Mouse (Mus musculus) lung, adult 2 months (tissue): ENCODE data around the gene Lrrc74a. TPM values are rescaled to one million over a fixed set of nuclear protein-coding genes. Genes with fewer than 3 reads are reported as not detected.

Experiments
- DNase-seq: peaks from one replicate; pipeline ENCODE4 v3.0.0; 2022
- H3K4me1 ChIP-seq: fragments of 200-500 bp; 2 replicates; pipeline ENCODE4 v1.6.1; 2011; ENCODE audit warnings: low read length; ENCODE audit not compliant: control insufficient read depth, insufficient read depth
- H3K4me3 ChIP-seq: fragments of 200-500 bp; replicated peaks from 2 replicates; pipeline ENCODE3; 2011; ENCODE audit warnings: low read depth, mild to moderate bottlenecking, control low read depth, low read length; ENCODE audit errors: extremely low read depth
- CTCF ChIP-seq: fragments of 200-500 bp; IDR thresholded peaks from 2 replicates; pipeline ENCODE4 v1.5.1; 2011; ENCODE audit warnings: mild to moderate bottlenecking, low read length, control low read depth; ENCODE audit not compliant: insufficient read depth
- POLR2A ChIP-seq: fragments of 200-500 bp; IDR thresholded peaks from 2 replicates; pipeline ENCODE4 v1.6.1; 2011; ENCODE audit warnings: low read depth, mild to moderate bottlenecking, control low read depth, low read length, borderline replicate concordance; ENCODE audit errors: extremely low read depth
- WGBS: fragments of 180-500 bp; shearing (Covaris S2); methylation state at CpG from one replicate; pipeline ENCODE4 v1.1.7; 2018; 5-methylcytosine and 5-hydroxymethylcytosine counted together
- polyA plus RNA-seq: library from polyadenylated mRNA; depleted of rRNA; stranded (reverse); fragments of >200 nt; gene quantifications from 2 replicates; pipeline ENCODE4 v1.2.3, GENCODE M21; 2012; rRNA removed

The Lrrc74a gene
- polyA plus RNA-seq, 1 experiment: not detected

GRCm38 (mm10) chr12:86807795-86808128 lies 73.6 kb downstream of the Lrrc74a start:
- Histone ChIP-seq H3K4me1 (peaks cover 10% of the 10 kb centered on the region), H3K4me3 (no peak overlapping the region)
- DNase-seq: no peak
- whole genome bisulfite sequencing: 42% methylated on average over 4 of the region's 4 CpGs
- TF ChIP-seq CTCF (no peak), POLR2A (no peak)

- Histone ChIP-seq H3K4me1 (peaks cover 10% of the 10 kb centered on the region), H3K4me3 (no peak overlapping the region)
- no peak for DNase-seq
- WGBS: 85% methylated on average over 4 of the region's 4 CpGs
- no peak for TF ChIP-seq CTCF
- no peak for TF ChIP-seq POLR2A
Observed at GRCm38 (mm10) chr12:86808856-86809255, 74.7 kb downstream of the Lrrc74a start.

GRCm38 (mm10) chr12:86810040-86810439 lies 75.9 kb downstream of the Lrrc74a start:
- H3K4me3 ChIP-seq: no peak overlapping the region
- 84% methylated on average over 1 of the region's 1 CpGs for WGBS
- H3K4me1 ChIP-seq: peaks cover 10% of the 10 kb centered on the region
- DNase-seq: no peak
- TF ChIP-seq CTCF: no peak
- TF ChIP-seq POLR2A: no peak

GRCm38 (mm10) chr12:86810725-86811444 lies 76.7 kb downstream of the Lrrc74a start:
- TF ChIP-seq POLR2A: peak; percentile 60; the same call in 1 of the 2 replicates
- TF ChIP-seq CTCF: no peak
- 38% methylated on average over 11 of the region's 11 CpGs for WGBS
- H3K4me3 ChIP-seq: no peak overlapping the region
- peaks cover 10% of the 10 kb centered on the region for H3K4me1 ChIP-seq
- DNase-seq: peak; percentile 36

GRCm38 (mm10) chr12:86812782-86813181 lies 78.6 kb downstream of the Lrrc74a start:
- H3K4me3 ChIP-seq: no peak overlapping the region
- TF ChIP-seq POLR2A (no peak), CTCF (no peak)
- H3K4me1 ChIP-seq: peaks cover 25% of the 10 kb centered on the region
- WGBS: 75% methylated on average over 3 of the region's 3 CpGs
- DNase-seq: no peak

Other genes starting within 250 kb of the Lrrc74a start
- gene Vash1, start 55.7 kb upstream of the Lrrc74a start, polyA plus RNA-seq: 15.2 and 15.4 TPM in 2 replicates
- gene Angel1, start 7.9 kb upstream of the Lrrc74a start, polyA plus RNA-seq: 5.7 and 7.3 TPM in 2 replicates
- gene Irf2bpl, start 150.4 kb downstream of the Lrrc74a start, polyA plus RNA-seq: 50.0 and 79.4 TPM in 2 replicates
- gene Cipc, start 212.7 kb downstream of the Lrrc74a start, polyA plus RNA-seq: 27.2 and 33.9 TPM in 2 replicates